Mouse (Mus musculus) heart, adult 2 months (tissue): Measurements from ENCODE around the gene Yy1. TPM values are rescaled to one million over a fixed set of nuclear protein-coding genes. Genes with fewer than 3 reads are reported as not detected.

ENCODE experiments used
- DNase-seq, 2 experiments: peaks; one replicate each; pipeline ENCODE4 v3.0.0; 2021
- H3K27ac ChIP-seq: fragments of 200-600 bp; 2 replicates; pipeline ENCODE4 v1.8.1; 2022
- H3K27me3 ChIP-seq: fragments of 200-500 bp; 2 replicates; pipeline ENCODE4 v1.6.1; 2012; ENCODE audit warnings: mild to moderate bottlenecking, low read length, inconsistent platforms, mixed read lengths; ENCODE audit not compliant: control insufficient read depth, insufficient read depth
- H3K36me3 ChIP-seq: fragments of 200-500 bp; 2 replicates; pipeline ENCODE4 v1.6.1; 2012; ENCODE audit warnings: low read length, inconsistent platforms; ENCODE audit not compliant: control insufficient read depth, insufficient read depth
- H3K4me1 ChIP-seq: fragments of 200-500 bp; 2 replicates; pipeline ENCODE4 v1.6.1; 2011; ENCODE audit warnings: low read length; ENCODE audit not compliant: control insufficient read depth, insufficient read depth
- H3K4me3 ChIP-seq: fragments of 200-600 bp; 2 replicates; pipeline ENCODE4 v1.8.1; 2022
- H3K79me2 ChIP-seq: fragments of 200-500 bp; replicated peaks from 2 replicates; pipeline ENCODE4 v1.6.1; 2012; ENCODE audit warnings: mild to moderate bottlenecking, inconsistent platforms, low read length, moderate library complexity, mixed read lengths; ENCODE audit not compliant: control insufficient read depth, insufficient read depth
- H3K9ac ChIP-seq: fragments of 200-500 bp; 2 replicates; pipeline ENCODE4 v1.6.1; 2012; ENCODE audit warnings: low read depth, mild to moderate bottlenecking, control low read depth, inconsistent platforms, low read length, mixed read lengths
- CTCF ChIP-seq: fragments of 200-600 bp; IDR thresholded peaks from 2 replicates; pipeline ENCODE4 v1.8.1; 2022; ENCODE audit warnings: antibody characterized with exemption, mild to moderate bottlenecking, moderate library complexity
- EP300 ChIP-seq: fragments of 200-500 bp; IDR thresholded peaks from 2 replicates; pipeline ENCODE4 v1.6.1; 2011; ENCODE audit warnings: low read depth, low read length, control low read depth; ENCODE audit not compliant: insufficient read depth
- POLR2A ChIP-seq: fragments of 200-500 bp; IDR thresholded peaks from 2 replicates; pipeline ENCODE4 v1.6.1; 2011; ENCODE audit warnings: mild to moderate bottlenecking, low read depth, low read length, control low read depth; ENCODE audit not compliant: insufficient read depth
- WGBS: fragments of 180-500 bp; shearing (Covaris S2); methylation state at CpG from one replicate; pipeline ENCODE4 v1.1.7; 2018; 5-methylcytosine and 5-hydroxymethylcytosine counted together
- intact Hi-C: fragments of 180-260 bp; cut with DNase I; formaldehyde crosslinking; loops from one replicate; pipeline ENCODE4 v1.15.1; 2025
- polyA plus RNA-seq: library from polyadenylated mRNA; depleted of rRNA; stranded (reverse); fragments of >200 nt; gene quantifications from 2 replicates; pipeline ENCODE4 v1.2.3, GENCODE M21; 2012
- total RNA-seq, 2 experiments: library from RNA; stranded (reverse); gene quantifications; 2 replicates each; pipeline ENCODE4 v1.2.3; 2021

The Yy1 gene
- total and polyA plus RNA-seq, 3 experiments: 7.1 to 38.8 (median 34.4) TPM

DNA sequence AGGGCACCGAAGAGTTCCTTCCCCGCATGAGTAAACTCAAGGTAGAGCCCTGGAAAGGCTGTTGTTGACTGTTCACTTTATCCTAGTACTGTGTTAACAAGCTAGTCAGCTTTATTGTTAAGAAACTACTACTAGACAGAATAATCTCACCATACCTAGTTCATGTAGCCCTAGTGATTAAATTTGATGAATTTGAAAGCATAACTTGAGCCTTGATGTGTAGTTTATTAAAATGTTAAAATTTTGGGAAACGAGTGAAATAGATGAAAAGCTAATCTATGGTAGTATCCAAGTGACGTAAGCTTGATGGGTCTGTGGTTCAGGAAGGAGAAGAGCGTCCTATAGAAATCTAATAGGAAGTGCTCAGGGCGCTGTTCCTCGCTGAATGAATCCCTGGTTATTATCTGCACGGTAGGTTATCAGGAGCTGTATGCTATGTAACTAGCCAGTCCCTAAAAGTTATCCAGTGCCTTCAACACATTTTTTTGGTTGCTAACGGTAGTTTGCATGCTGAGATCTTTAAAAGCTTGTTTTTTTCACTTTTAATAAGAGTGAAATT, 2.3 kb downstream of the Yy1 start:
- no peaks in the 10 kb centered on the region for H3K27me3 ChIP-seq
- 4% methylated on average over 9 of the region's 9 CpGs for whole genome bisulfite sequencing
- peaks cover 7% of the 10 kb centered on the region for H3K4me1 ChIP-seq
- TF ChIP-seq EP300 (no peak), CTCF (no peak), POLR2A (no peak)
- peak overlapping the region; percentile 93 for H3K4me3 ChIP-seq
- H3K36me3 ChIP-seq: peaks cover 18% of the 10 kb centered on the region
- peaks cover 4% of the 10 kb centered on the region for H3K79me2 ChIP-seq
- peak overlapping the region; percentile 92 for H3K27ac ChIP-seq
- peak overlapping the region; percentile 96 for H3K9ac ChIP-seq
- intact Hi-C loops: loop anchor here (2.0 to 10.0 kb wide), 3 partner anchors 40 to 610 kb away; partner anchors contain the start of genes Slc25a29, Wars and Wdr25
- no peak for DNase-seq

DNA sequence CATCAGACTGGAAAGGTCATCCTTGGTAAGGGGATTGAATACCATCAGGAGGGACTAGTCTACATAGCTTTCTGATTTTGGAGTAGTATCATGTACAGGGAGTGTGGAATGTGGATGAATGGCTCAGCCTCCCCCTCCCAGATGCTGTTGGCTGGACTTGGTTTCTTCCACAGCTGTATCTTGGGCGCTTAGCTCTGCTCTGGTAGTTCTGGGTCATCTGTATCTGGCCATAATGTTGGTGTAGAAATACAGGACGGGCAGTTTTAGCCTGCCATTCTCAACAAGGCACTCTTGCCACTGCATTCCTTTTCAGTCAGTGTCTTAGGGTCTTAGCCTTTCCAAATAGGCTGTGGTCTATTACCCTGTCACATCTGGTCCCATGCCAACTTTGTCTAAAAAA, 8.8 kb downstream of the Yy1 start:
- H3K27me3 ChIP-seq: no peaks in the 10 kb centered on the region
- DNase-seq: no peak
- intact Hi-C loops: no loop called here
- peaks cover 31% of the 10 kb centered on the region for H3K36me3 ChIP-seq
- H3K27ac ChIP-seq: no peak overlapping the region
- peaks cover 21% of the 10 kb centered on the region for H3K4me1 ChIP-seq
- no peak overlapping the region for H3K9ac ChIP-seq
- H3K79me2 ChIP-seq: peaks cover 16% of the 10 kb centered on the region
- 41% methylated on average over 2 of the region's 2 CpGs for WGBS
- H3K4me3 ChIP-seq: no peak overlapping the region
- no peak for TF ChIP-seq EP300
- no peak for TF ChIP-seq CTCF
- TF ChIP-seq POLR2A: no peak

DNA sequence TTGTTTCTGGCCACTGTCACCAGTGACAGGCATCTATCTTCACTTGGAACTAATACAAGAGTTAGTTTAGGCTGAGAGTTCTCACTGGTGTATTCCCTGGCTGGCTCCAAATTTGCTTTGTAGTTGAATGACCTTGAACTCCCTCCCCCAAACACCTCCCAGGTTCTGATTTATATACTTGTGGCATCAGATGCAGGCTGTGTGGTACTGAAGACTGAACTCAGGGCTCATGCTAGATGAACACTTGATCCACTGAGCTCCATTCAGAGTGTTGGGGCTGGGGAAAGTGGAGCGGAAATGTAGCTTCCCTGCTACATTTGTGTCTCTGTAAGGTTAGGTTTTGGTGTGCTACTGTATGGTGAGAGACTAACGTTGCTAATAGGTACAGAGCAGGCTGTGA, 11.6 kb downstream of the Yy1 start:
- Histone ChIP-seq H3K4me1 (peaks cover 26% of the 10 kb centered on the region), H3K36me3 (peaks cover 46% of the 10 kb centered on the region), H3K79me2 (peaks cover 14% of the 10 kb centered on the region), H3K27me3 (no peaks in the 10 kb centered on the region), H3K27ac (no peak overlapping the region), H3K4me3 (no peak overlapping the region), H3K9ac (no peak overlapping the region)
- WGBS: 60% methylated on average over 2 of the region's 2 CpGs
- no peak for DNase-seq
- intact Hi-C loops: no loop called here
- TF ChIP-seq EP300: no peak
- TF ChIP-seq POLR2A: no peak
- TF ChIP-seq CTCF: no peak

DNA sequence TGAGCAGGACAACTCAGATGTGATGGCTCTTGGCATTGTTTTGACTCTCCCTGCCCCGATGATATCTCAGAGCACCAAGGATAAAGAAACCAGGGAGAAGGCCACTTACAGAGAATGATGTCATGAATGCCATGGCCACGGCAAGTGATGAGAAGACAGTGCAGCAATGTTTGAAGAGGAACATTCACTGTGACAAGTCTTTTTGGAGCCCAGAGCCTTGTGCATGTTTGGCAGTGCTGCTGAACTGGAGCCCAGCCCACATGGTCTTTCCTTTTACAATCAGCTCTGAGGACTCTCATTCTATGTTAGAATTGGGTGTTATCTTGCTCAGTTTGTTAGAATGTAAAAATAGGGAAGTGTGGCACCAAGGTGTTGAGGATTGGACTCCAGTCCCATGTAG, 15.7 kb downstream of the Yy1 start:
- no peak for DNase-seq
- WGBS: 27% methylated on average over 2 of the region's 2 CpGs
- peaks cover 8% of the 10 kb centered on the region for H3K79me2 ChIP-seq
- peaks cover 12% of the 10 kb centered on the region for H3K4me1 ChIP-seq
- no peak overlapping the region for H3K27ac ChIP-seq
- TF ChIP-seq CTCF (no peak), EP300 (no peak), POLR2A (no peak)
- no peaks in the 10 kb centered on the region for H3K27me3 ChIP-seq
- intact Hi-C loops: no loop called here
- no peak overlapping the region for H3K9ac ChIP-seq
- H3K36me3 ChIP-seq: peaks cover 35% of the 10 kb centered on the region
- no peak overlapping the region for H3K4me3 ChIP-seq

DNA sequence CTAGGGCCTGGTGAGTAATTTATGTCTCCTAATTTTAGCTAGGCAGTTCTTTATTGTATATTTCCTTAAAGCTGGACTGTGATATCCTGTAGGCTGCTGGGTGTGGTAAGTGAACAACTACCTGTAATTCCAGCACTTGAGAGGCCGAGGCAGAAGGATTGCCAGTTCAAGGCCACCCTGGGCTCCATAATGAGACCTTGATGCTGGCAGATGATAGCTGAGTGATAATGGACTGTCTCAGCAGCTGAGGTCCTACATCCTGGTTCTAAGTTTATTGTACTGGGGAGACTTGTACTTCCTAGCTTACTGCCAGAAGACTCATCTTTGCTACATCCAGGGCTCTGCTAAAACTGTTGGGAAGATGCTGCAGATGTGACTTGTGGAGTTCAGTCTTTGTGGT, 17.0 kb downstream of the Yy1 start:
- 67% methylated on average over 1 of the region's 1 CpGs for WGBS
- peaks cover 8% of the 10 kb centered on the region for H3K4me1 ChIP-seq
- no peak overlapping the region for H3K27ac ChIP-seq
- no peaks in the 10 kb centered on the region for H3K27me3 ChIP-seq
- H3K36me3 ChIP-seq: peaks cover 29% of the 10 kb centered on the region
- intact Hi-C loops: loop anchor here (2.0 to 5.0 kb wide), 2 partner anchors 25 to 83 kb away; partner anchors contain the start of genes Slc25a29, Wars and Wdr25
- no peak for DNase-seq
- H3K79me2 ChIP-seq: peaks cover 6% of the 10 kb centered on the region
- no peak for TF ChIP-seq POLR2A
- H3K4me3 ChIP-seq: no peak overlapping the region
- H3K9ac ChIP-seq: no peak overlapping the region

DNA sequence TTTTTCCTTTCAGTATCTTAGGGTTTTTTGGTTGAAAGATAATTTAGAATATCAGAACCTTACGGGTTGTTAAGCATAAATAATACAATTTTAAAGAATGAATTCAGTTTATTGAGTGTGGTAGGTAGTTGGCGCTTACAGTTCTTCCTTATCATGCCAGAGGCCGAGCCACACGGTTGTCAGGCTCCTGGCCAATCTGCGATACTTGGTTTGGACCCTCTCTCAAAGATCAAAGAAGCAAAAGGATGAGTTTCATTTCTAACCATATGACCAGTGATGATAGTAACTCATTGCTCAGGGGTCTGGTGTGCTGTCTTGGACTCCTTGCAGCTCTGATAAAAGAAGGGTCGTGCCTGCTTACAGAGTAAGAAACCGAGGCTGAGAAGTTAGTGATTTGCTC, 17.5 kb downstream of the Yy1 start:
- no peak overlapping the region for H3K27ac ChIP-seq
- no peak for DNase-seq
- H3K27me3 ChIP-seq: no peaks in the 10 kb centered on the region
- no peak overlapping the region for H3K9ac ChIP-seq
- H3K36me3 ChIP-seq: peaks cover 29% of the 10 kb centered on the region
- WGBS: 54% methylated on average over 7 of the region's 7 CpGs
- no peak overlapping the region for H3K4me3 ChIP-seq
- intact Hi-C loops: loop anchor here (2.0 to 5.0 kb wide), 2 partner anchors 24 to 82 kb away; partner anchors contain the start of genes Slc25a29, Wars and Wdr25
- peaks cover 6% of the 10 kb centered on the region for H3K79me2 ChIP-seq
- TF ChIP-seq EP300: no peak
- no peak for TF ChIP-seq CTCF
- TF ChIP-seq POLR2A: no peak
- H3K4me1 ChIP-seq: peaks cover 8% of the 10 kb centered on the region
